Mouse (Mus musculus) spleen, postnatal 4 days (tissue): ENCODE measurements at regions not wholly inside any gene's neighbourhood (a gene's known extent, or its start where the extent isn't known, plus 50 kb on each side); places are given as distances from the start of the nearest gene placed in this dataset.

Experiments
- DNase-seq, 2 experiments: peaks; one replicate each; pipeline ENCODE4 v3.0.0; 2022; ENCODE audit warnings: low spot score in 2 of 2

- DNase-seq: no peak
Measured at GRCm38 (mm10) chr10:31076948-31077347, 234.3 kb upstream of the Hey2 start.

DNA sequence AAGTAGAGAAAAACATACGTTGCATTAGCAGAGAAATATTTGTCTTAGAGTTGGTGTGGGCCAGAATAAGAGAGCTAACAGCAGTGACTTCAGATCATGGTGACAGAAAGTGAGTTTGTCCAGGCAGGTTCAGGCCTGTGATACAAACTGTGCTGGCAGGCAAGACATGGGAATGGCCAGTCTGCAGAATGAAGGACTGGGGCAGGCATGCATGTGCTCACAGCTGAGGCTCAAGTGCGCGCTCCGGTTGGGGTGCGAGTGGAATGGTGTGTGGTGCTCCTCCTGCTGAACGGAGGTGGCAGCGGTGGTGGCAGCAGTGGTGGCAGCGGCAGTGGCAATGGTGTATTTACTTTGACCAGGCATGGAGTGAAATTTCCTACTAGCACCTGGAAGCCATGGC is 233.8 kb upstream of the Hey2 start:
- no peak for DNase-seq

DNA sequence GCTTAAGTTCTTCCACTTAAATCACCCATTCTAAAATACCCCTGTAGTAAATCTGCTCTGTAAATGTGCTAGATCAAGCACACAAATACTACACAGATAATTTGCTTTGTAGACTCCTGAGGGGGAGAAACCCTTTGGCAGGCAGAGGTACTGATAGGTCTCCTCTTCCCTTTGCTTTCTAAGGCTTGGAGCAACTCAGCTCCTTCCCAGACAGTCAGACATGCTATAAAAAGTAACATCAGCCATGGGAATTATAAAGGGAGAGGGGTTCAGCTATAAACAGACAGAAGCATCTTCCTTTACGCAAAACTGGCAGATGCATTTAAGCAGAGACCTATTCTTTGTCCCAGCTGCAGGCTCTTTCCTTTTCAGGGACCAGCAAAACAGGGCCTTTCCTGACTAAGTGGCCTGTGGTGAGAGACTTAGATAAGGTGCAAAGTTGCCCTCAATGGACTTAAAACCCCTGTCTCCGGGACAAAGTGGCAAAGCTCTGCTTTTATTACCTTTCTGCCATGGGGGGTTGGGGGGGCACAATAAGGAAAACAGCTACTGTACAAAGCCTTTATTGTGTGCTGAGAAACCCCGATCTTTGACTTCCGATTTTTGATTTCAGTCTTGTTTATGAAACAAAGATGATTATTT is 231.5 kb upstream of the Hey2 start:
- no peak for DNase-seq

GRCm38 (mm10) chr10:31068668-31069223 is 226.1 kb upstream of the Hey2 start:
- no peak for DNase-seq

DNA sequence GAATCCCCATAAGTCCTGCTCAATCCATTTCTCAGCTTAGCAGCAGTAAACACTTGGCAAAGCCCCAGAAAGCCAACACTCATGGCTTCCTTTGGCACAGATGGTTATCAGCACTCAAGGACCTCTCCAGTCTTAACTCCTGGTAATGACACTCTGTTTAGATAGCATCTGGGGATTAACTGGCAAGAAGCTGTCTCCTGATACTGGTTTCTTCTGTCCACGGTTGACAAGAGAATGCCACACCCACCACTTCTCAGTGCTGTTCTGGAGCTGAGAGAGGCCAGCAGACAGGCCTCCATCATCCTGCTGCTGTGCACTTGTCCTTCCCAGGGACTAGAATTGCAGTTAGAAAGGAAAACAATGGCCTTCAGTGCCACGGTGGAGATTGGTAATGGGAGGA is 220.1 kb upstream of the Hey2 start:
- DNase-seq: no peak

DNA sequence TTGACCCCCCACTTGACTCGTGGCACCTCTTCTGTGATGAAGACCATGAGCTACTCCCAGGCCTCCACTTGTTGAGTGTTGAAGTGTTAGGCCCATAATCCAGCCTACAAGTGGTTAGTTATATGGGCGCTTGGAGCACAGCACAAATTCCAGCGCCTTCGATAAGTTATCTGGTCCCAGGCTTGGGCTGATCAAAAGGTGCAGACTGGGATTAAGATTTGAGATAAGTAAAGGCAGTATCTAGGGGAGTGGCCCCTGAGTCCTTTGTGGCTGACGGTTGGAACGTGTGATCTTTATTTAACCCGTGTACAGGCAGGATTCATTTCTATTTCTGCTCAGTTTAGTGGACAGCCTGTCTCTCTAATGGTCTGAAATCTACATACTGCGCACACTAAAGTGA is 210.7 kb upstream of the Hey2 start:
- DNase-seq: no peak

- DNase-seq: no peak
Measured at GRCm38 (mm10) chr10:31051222-31051621, 208.6 kb upstream of the Hey2 start.

DNA sequence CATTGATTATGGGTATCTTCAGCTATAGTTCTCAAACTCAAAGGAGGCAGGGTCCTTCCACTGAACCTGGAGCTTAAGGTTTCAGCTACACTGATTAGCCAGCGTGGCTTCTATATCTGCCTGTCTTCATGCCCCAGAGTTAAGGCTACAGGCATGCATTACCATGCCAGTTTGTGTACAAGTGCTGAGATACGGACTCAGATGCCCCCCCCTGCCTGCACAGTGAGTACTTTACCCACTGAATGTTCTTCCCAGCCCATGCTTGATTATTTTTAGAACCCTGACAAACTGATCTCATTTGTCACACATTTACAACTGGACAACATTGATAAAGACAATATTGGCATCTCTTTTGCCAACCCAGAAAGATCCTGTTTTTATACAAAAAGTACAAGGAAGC is 206.8 kb upstream of the Hey2 start:
- no peak for DNase-seq

DNA sequence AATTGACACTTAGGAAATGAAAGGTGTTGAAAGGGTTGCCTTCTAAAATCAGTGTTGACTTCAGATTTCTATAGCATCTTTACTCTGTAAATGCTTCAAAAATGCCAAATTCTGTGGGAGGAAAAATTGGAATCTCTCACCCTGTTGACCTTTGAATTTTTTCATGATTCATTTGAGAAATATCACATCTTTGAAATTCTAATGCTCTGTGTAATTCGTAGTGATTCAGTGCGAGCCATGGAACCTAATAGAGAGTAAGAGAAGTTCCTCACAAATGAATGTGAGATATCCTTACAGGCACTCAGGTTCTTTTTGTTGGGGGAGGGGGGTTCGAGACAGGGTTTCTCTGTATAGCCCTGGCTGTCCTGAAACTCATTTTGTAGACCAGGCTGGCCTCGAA is 193.0 kb upstream of the Hey2 start:
- DNase-seq: no peak

GRCm38 (mm10) chr10:31034782-31035181 is 192.2 kb upstream of the Hey2 start:
- no peak for DNase-seq

DNA sequence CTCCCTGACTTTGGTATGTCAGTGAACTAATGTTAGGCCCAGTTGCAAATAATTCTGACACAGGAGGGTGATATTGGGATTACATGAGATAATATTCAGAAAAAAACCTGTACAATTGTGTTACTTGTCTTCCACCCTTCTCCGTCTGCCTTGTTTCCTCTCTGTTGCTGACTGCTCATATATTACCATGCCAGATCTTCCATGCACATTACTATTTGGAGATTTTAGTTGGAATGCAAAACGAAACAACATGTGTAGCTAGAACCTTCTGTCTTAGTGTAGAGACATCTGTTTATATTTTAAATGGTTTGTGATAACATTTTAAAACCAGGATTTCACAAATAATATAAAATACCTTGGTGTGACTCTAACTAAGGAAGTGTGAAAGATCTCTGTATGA is 188.1 kb upstream of the Hey2 start:
- DNase-seq: no peak

DNA sequence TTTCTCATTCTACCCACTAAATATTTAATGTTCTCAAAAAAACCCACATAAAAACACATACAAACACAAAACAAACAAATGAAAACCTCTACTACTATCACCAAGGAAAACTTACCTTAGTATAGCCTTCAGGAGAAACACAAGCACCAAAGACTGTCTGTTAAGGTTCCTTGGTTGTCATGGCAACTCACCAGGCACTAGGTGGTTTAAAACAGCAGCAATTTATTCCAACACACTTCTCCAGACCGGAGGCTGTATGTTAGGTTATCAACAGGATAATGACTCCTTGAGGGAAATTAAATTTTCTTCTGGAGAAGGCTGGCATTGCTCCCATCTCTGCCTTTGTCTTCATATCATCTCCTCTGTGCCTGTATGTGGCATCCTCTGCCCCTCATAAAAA is 183.8 kb upstream of the Hey2 start:
- no peak for DNase-seq

DNA sequence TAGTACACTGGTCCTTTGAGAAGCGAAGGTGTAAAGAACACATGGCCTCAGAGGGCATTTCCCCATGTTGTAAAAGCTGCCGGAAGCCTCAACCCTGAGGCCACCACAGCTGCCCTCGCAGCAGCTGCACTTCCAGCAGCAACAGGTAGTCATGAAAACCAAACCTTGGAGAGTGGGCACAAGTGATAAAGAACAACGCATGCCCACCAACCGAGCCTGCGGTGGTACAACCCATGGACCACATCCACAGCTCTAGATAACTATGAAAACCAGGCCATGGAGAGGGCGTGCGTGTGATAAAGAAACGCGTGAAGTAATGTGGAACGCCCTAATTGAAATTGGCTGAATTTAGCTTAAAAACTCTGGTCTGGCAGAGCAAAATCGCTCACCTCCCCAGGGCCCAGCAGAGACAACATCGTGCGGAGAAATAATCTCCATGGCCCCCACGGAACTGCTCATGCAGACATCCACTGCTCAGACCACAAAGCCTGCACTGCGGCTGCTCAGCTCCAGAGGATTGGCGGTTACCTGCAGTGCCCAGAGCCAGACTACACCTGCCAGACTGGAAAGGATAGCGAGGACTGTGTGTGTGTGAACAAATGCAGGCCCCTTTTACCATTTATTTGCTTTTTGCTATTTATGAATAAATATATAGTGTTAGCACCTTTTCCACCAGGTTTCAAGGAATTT is 170.2 kb upstream of the Hey2 start:
- DNase-seq: peak in 1 of 2 experiments; percentile 11

DNA sequence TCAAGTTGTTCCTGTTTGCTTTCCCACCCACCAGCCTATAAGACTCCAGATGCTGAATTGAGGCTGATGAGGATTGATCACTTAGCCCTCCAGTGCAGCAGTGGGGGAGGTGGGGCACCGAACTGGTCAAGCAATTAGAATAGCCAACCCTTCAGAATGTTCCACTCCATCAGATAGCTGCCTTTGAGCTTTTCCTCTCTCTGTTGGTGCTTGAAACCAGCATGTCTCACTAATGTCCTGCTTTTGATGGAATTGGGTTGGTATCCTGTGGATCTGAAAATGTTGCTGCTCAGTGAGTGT is 167.3 kb upstream of the Hey2 start:
- DNase-seq: no peak

GRCm38 (mm10) chr10:31009128-31009954 is 166.7 kb upstream of the Hey2 start:
- DNase-seq: no peak

GRCm38 (mm10) chr10:30998163-30998944 is 155.8 kb upstream of the Hey2 start:
- no peak for DNase-seq

- DNase-seq: no peak
Measured at GRCm38 (mm10) chr10:30992167-30992566, 149.6 kb upstream of the Hey2 start.

DNA sequence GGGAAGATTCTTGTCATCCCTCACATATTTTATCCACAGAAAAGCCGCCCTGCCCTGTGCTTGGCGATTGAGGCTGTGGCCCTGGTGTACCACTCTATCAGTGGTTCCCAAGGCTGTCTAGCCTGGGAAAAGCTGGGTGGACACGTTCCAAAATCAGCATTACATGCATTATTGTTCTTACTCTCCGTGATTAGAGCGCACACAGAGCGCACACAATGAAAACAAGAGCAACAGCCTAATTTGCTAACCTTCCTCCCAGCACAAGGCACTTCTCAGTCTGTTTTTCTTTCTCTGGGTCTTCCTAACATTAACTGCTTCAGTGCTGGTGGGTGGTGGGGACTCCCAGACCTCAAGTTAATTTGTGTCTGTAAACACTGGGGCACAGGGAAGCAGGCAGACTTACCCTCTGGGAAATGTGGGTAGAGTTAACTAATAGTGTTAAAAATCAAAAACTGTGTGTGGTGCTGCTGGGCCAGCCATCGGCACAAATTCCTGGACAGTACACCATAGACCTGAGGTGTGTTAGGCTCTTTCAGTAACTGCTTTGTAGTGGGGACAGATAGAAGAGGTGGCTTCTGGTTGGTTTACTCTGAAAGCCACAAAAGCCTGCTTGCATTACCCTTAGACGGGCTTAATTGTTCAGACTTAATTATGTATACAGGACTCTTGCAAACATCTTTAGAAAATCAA is 137.8 kb upstream of the Hey2 start:
- DNase-seq: no peak

DNA sequence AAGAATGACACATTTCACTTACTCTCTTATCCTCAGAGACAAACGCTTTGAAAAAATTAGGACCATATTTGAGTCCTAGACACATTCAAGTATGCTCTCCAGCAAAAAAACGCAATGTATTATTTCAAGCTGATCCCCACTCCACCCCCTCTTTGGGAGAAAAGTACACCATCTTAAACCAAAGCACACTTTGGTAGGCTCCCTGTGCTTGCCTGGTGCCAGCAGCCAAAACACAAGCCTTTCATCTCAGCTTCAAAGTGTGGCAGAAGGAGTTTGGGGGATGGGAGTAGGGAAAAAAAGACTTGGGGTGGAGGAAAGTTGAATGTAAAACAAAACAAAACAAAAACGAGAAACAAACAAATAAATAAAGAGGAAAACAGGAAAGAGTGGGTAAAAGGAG is 137.2 kb upstream of the Hey2 start:
- DNase-seq: no peak

GRCm38 (mm10) chr10:30966176-30966575 is 123.6 kb upstream of the Hey2 start:
- DNase-seq: no peak

GRCm38 (mm10) chr10:30953825-30954224 is 111.2 kb upstream of the Hey2 start:
- DNase-seq: no peak
